Mouse (Mus musculus): Measurements from ENCODE around the gene Hdac1. TPM values are rescaled to one million over a fixed set of nuclear protein-coding genes. Genes with fewer than 3 reads are reported as not detected.
"Not testable (repeated sequence)": the region's sequence is repeated elsewhere in the genome, so short reads cannot be mapped to it uniquely, and the experiment has no call there.

Hdac1 gene
- polyA plus RNA-seq, 1 experiment from 2014 or later = 80.5 TPM

- H3K27ac ChIP-seq (ENCODE audit: low read depth, low read length) = no peak overlapping the region
- H3K4me3 ChIP-seq (ENCODE audit: low read length) = no peak overlapping the region
- H3K27me3 ChIP-seq (replicated peaks; ENCODE audit: control insufficient read depth, insufficient read depth, low read length) = no peaks in the 10 kb centered on the region
- H3K9ac ChIP-seq (ENCODE audit: low read depth, low read length) = no peak overlapping the region
- H3K36me3 ChIP-seq (ENCODE audit: control insufficient read depth, insufficient read depth, low read length) = no peaks in the 10 kb centered on the region
- H3K4me2 ChIP-seq (ENCODE audit: low read length) = no peak overlapping the region
- no peaks in the 10 kb centered on the region; the same call in 1 of the 2 replicates for H3K4me1 ChIP-seq (ENCODE audit: control insufficient read depth, insufficient read depth, low read depth, low read length)
- WGBS = 75% methylated on average over 1 of the region's 1 CpGs
- no peak for ATAC-seq
- no peaks in the 10 kb centered on the region for H3K9me3 ChIP-seq (ENCODE audit: control insufficient read depth, low read length)
These were observed 7.8 kb upstream of the Hdac1 start for GRCm38 (mm10) chr4:129550295-129550694.

GRCm38 (mm10) chr4:129549306-129549705 is 6.8 kb upstream of the Hdac1 start:
- Histone ChIP-seq H3K27me3 (replicated peaks; ENCODE audit: control insufficient read depth, insufficient read depth, low read length) (no peaks in the 10 kb centered on the region), H3K4me1 (ENCODE audit: control insufficient read depth, insufficient read depth, low read depth, low read length) (no peaks in the 10 kb centered on the region), H3K9ac (ENCODE audit: low read depth, low read length) (no peak overlapping the region), H3K9me3 (ENCODE audit: control insufficient read depth, low read length) (no peaks in the 10 kb centered on the region), H3K4me2 (ENCODE audit: low read length) (no peak overlapping the region), H3K27ac (ENCODE audit: low read depth, low read length) (no peak overlapping the region), H3K4me3 (ENCODE audit: low read length) (no peak overlapping the region), H3K36me3 (ENCODE audit: control insufficient read depth, insufficient read depth, low read length) (no peaks in the 10 kb centered on the region)
- 96% methylated on average over 2 of the region's 2 CpGs for WGBS
- no peak for ATAC-seq

- not testable (repeated sequence) for H3K36me3 ChIP-seq (ENCODE audit: control insufficient read depth, insufficient read depth, low read length); H3K4me1 ChIP-seq (ENCODE audit: control insufficient read depth, insufficient read depth, low read depth, low read length); H3K27ac ChIP-seq (ENCODE audit: low read depth, low read length); H3K9me3 ChIP-seq (ENCODE audit: control insufficient read depth, low read length); H3K9ac ChIP-seq (ENCODE audit: low read depth, low read length); H3K4me2 ChIP-seq (ENCODE audit: low read length); H3K27me3 ChIP-seq (replicated peaks; ENCODE audit: control insufficient read depth, insufficient read depth, low read length); H3K4me3 ChIP-seq (ENCODE audit: low read length); ATAC-seq
- 90% methylated on average over 4 of the region's 4 CpGs for WGBS
These were observed 5.1 kb upstream of the Hdac1 start for GRCm38 (mm10) chr4:129547631-129548030.

GRCm38 (mm10) chr4:129544106-129544505 is 1.6 kb upstream of the Hdac1 start:
- Histone ChIP-seq H3K9ac (ENCODE audit: low read depth, low read length) (no peak overlapping the region), H3K9me3 (ENCODE audit: control insufficient read depth, low read length) (no peaks in the 10 kb centered on the region), H3K36me3 (ENCODE audit: control insufficient read depth, insufficient read depth, low read length) (no peaks in the 10 kb centered on the region), H3K4me3 (ENCODE audit: low read length) (no peak overlapping the region), H3K27me3 (replicated peaks; ENCODE audit: control insufficient read depth, insufficient read depth, low read length) (no peaks in the 10 kb centered on the region), H3K4me2 (ENCODE audit: low read length) (no peak overlapping the region), H3K4me1 (ENCODE audit: control insufficient read depth, insufficient read depth, low read depth, low read length) (peaks cover 8% of the 10 kb centered on the region), H3K27ac (ENCODE audit: low read depth, low read length) (no peak overlapping the region)
- no peak for ATAC-seq
- WGBS = 74% methylated on average over 4 of the region's 4 CpGs

- peak overlapping the region; percentile 57 for H3K4me3 ChIP-seq (ENCODE audit: low read length)
- H3K9ac ChIP-seq (ENCODE audit: low read depth, low read length) = peak overlapping the region; percentile 74
- no peaks in the 10 kb centered on the region for H3K36me3 ChIP-seq (ENCODE audit: control insufficient read depth, insufficient read depth, low read length)
- H3K4me1 ChIP-seq (ENCODE audit: control insufficient read depth, insufficient read depth, low read depth, low read length) = peaks cover 8% of the 10 kb centered on the region
- WGBS = under 1% methylated on average over 30 of the region's 30 CpGs
- H3K4me2 ChIP-seq (ENCODE audit: low read length) = peak overlapping the region; percentile 65
- peak overlapping the region; percentile 63 for H3K27ac ChIP-seq (ENCODE audit: low read depth, low read length)
- peak; percentile 57 for ATAC-seq
- H3K9me3 ChIP-seq (ENCODE audit: control insufficient read depth, low read length) = no peaks in the 10 kb centered on the region
- H3K27me3 ChIP-seq (replicated peaks; ENCODE audit: control insufficient read depth, insufficient read depth, low read length) = no peaks in the 10 kb centered on the region
These were observed 483 bp downstream of the Hdac1 start for GRCm38 (mm10) chr4:129541868-129542591.

GRCm38 (mm10) chr4:129540012-129540411 is 2.5 kb downstream of the Hdac1 start:
- 84% methylated on average over 6 of the region's 6 CpGs for WGBS

GRCm38 (mm10) chr4:129528901-129529300 is 13.6 kb downstream of the Hdac1 start:
- not testable (repeated sequence) for H3K27me3 ChIP-seq (replicated peaks; ENCODE audit: control insufficient read depth, insufficient read depth, low read length); H3K9me3 ChIP-seq (ENCODE audit: control insufficient read depth, low read length); H3K9ac ChIP-seq (ENCODE audit: low read depth, low read length); H3K27ac ChIP-seq (ENCODE audit: low read depth, low read length); ATAC-seq; H3K4me3 ChIP-seq (ENCODE audit: low read length); H3K4me1 ChIP-seq (ENCODE audit: control insufficient read depth, insufficient read depth, low read depth, low read length); H3K4me2 ChIP-seq (ENCODE audit: low read length)
- 96% methylated on average over 5 of the region's 6 CpGs for WGBS
- H3K36me3 ChIP-seq (ENCODE audit: control insufficient read depth, insufficient read depth, low read length) = peaks cover 18% of the 10 kb centered on the region

More at GRCm38 (mm10) chr4:129540012-129540411, 2.5 kb downstream of the Hdac1 start:
- Histone ChIP-seq H3K4me3 (ENCODE audit: low read length) (no peak overlapping the region), H3K4me1 (ENCODE audit: control insufficient read depth, insufficient read depth, low read depth, low read length) (peaks cover 8% of the 10 kb centered on the region), H3K9ac (ENCODE audit: low read depth, low read length) (no peak overlapping the region), H3K4me2 (ENCODE audit: low read length) (no peak overlapping the region), H3K36me3 (ENCODE audit: control insufficient read depth, insufficient read depth, low read length) (no peaks in the 10 kb centered on the region), H3K9me3 (ENCODE audit: control insufficient read depth, low read length) (no peaks in the 10 kb centered on the region), H3K27me3 (replicated peaks; ENCODE audit: control insufficient read depth, insufficient read depth, low read length) (no peaks in the 10 kb centered on the region), H3K27ac (ENCODE audit: low read depth, low read length) (no peak overlapping the region)
- no peak for ATAC-seq

- Histone ChIP-seq H3K4me3 (ENCODE audit: low read length) (no peak overlapping the region), H3K4me1 (ENCODE audit: control insufficient read depth, insufficient read depth, low read depth, low read length) (no peaks in the 10 kb centered on the region), H3K4me2 (ENCODE audit: low read length) (no peak overlapping the region), H3K27ac (ENCODE audit: low read depth, low read length) (no peak overlapping the region), H3K9ac (ENCODE audit: low read depth, low read length) (no peak overlapping the region), H3K27me3 (replicated peaks; ENCODE audit: control insufficient read depth, insufficient read depth, low read length) (no peaks in the 10 kb centered on the region), H3K9me3 (ENCODE audit: control insufficient read depth, low read length) (no peaks in the 10 kb centered on the region), H3K36me3 (ENCODE audit: control insufficient read depth, insufficient read depth, low read length) (peaks cover 30% of the 10 kb centered on the region)
- ATAC-seq = no peak
- 80% methylated on average over 3 of the region's 3 CpGs for WGBS
These were observed 16.6 kb downstream of the Hdac1 start for GRCm38 (mm10) chr4:129525889-129526288.

- Histone ChIP-seq H3K36me3 (ENCODE audit: control insufficient read depth, insufficient read depth, low read length) (peaks cover 34% of the 10 kb centered on the region), H3K4me1 (ENCODE audit: control insufficient read depth, insufficient read depth, low read depth, low read length) (no peaks in the 10 kb centered on the region), H3K9me3 (ENCODE audit: control insufficient read depth, low read length) (no peaks in the 10 kb centered on the region), H3K27me3 (replicated peaks; ENCODE audit: control insufficient read depth, insufficient read depth, low read length) (no peaks in the 10 kb centered on the region), H3K4me3 (ENCODE audit: low read length) (no peak overlapping the region), H3K27ac (ENCODE audit: low read depth, low read length) (no peak overlapping the region), H3K9ac (ENCODE audit: low read depth, low read length) (no peak overlapping the region), H3K4me2 (ENCODE audit: low read length) (no peak overlapping the region)
- WGBS = 97% methylated on average over 5 of the region's 5 CpGs
- no peak for ATAC-seq
These were observed 17.2 kb downstream of the Hdac1 start for GRCm38 (mm10) chr4:129525338-129525737.

All from hindbrain, embryonic 16.5 days (tissue).